Mouse (Mus musculus): ENCODE data around the gene Emsy. TPM values are rescaled to one million over a fixed set of nuclear protein-coding genes. Genes with fewer than 3 reads are reported as not detected.

The Emsy gene
- total RNA-seq, 2 experiments from 2014 or later: 18.6 to 19.3 TPM

- no peak for DNase-seq
Observed at GRCm38 (mm10) chr7:98541564-98541963, 115.0 kb downstream of the Emsy start.

- DNase-seq: no peak
Observed at GRCm38 (mm10) chr7:98540879-98541278, 115.7 kb downstream of the Emsy start.

- DNase-seq: no peak
Observed at GRCm38 (mm10) chr7:98537967-98538573, 118.5 kb downstream of the Emsy start.

- peak; percentile 29 for DNase-seq
Observed at GRCm38 (mm10) chr7:98537210-98537966, 119.2 kb downstream of the Emsy start.

Other genes with a start within 250 kb of the Emsy start
- under 1 TPM in 1 of 2 experiments, not detected in 1; 0.15 TPM for gene Gucy2d, start 216.4 kb downstream of the Emsy start, total RNA-seq (2021)
- 1 to 10 TPM; 4.9 to 5.0 TPM for gene Lrrc32, start 167.5 kb downstream of the Emsy start, total RNA-seq (2021)
- 100 to 1,000 TPM in 1 of 2 experiments, 10 to 100 TPM in 1; 80.3 to 106 TPM for gene Thap12, start 46.3 kb upstream of the Emsy start, total RNA-seq (2021)
- 1 to 10 TPM; 5.7 to 6.6 TPM for gene Wnt11, start 178.3 kb upstream of the Emsy start, total RNA-seq (2021)